Mouse (Mus musculus) forebrain, postnatal 0 days (tissue): ENCODE results near the gene Zfp667. TPM values are rescaled to one million over a fixed set of nuclear protein-coding genes. Genes with fewer than 3 reads are reported as not detected.
"Not testable (repeated sequence)": the region's sequence is repeated elsewhere in the genome, so short reads cannot be mapped to it uniquely, and the experiment has no call there.

Experiments
- ATAC-seq: fragments of 200-750 bp; cut with Nextera tagmentation; 2 replicates; pipeline ENCODE4 v1.8.0; 2017; ENCODE audit warnings: mild to moderate bottlenecking, moderate library complexity
- DNase-seq: peaks from one replicate; pipeline ENCODE4 v3.0.0-alpha.2; 2015
- H3K27ac ChIP-seq: fragments of 300-500 bp; sonication (generic); 2 replicates; pipeline ENCODE4 v1.5.1; 2014; ENCODE audit warnings: low read depth, mild to moderate bottlenecking, antibody characterized with exemption, low read length, moderate library complexity, mixed read lengths
- H3K27me3 ChIP-seq: fragments of 300-500 bp; sonication (generic); 2 replicates; pipeline ENCODE4 v1.6.1; 2014; ENCODE audit warnings: mild to moderate bottlenecking, low read length, mixed read lengths; ENCODE audit not compliant: insufficient read depth
- H3K36me3 ChIP-seq: fragments of 300-500 bp; sonication (generic); 2 replicates; pipeline ENCODE4 v1.6.1; 2014; ENCODE audit warnings: mild to moderate bottlenecking, moderate library complexity; ENCODE audit not compliant: insufficient read depth
- H3K4me1 ChIP-seq: fragments of 300-500 bp; sonication (generic); 2 replicates; pipeline ENCODE4 v1.6.1; 2014; ENCODE audit warnings: antibody characterized with exemption; ENCODE audit not compliant: insufficient read depth
- H3K4me2 ChIP-seq: fragments of 300-500 bp; sonication (generic); 2 replicates; pipeline ENCODE4 v1.6.1; 2014; ENCODE audit warnings: low read depth, mild to moderate bottlenecking, moderate library complexity
- H3K4me3 ChIP-seq: fragments of 300-500 bp; sonication (generic); 2 replicates; pipeline ENCODE4 v1.5.1; 2014; ENCODE audit warnings: low read depth, low read length, mixed read lengths
- H3K9ac ChIP-seq: fragments of 300-500 bp; sonication (generic); 2 replicates; pipeline ENCODE4 v1.6.1; 2014; ENCODE audit warnings: mild to moderate bottlenecking
- H3K9me3 ChIP-seq: fragments of 300-500 bp; sonication (generic); 2 replicates; pipeline ENCODE4 v1.6.1; 2016; ENCODE audit warnings: low read length
- CTCF ChIP-seq: sonication (generic); IDR thresholded peaks from 2 replicates; pipeline ENCODE4 v1.5.1; 2016; ENCODE audit warnings: antibody characterized with exemption, control low read depth, low read depth
- WGBS: fragments of 180-500 bp; shearing (Covaris S2); extraction: QIAGEN DNeasy Blood & Tissue Kit; methylation state at CpG from one replicate; pipeline ENCODE4 v1.1.7; 2014; 5-methylcytosine and 5-hydroxymethylcytosine counted together
- polyA plus RNA-seq: library from polyadenylated mRNA; unstranded; fragments of >200 nt; fragmentation: Nextera tagmentation; extraction: Ambion mirVana; gene quantifications from 2 replicates; pipeline ENCODE4 v1.2.1, GENCODE M21; 2015
- total RNA-seq: library from RNA; depleted of rRNA; stranded (reverse); fragments of >200 nt; gene quantifications from 2 replicates; pipeline ENCODE4 v1.2.3, GENCODE M21; 2014; rRNA removed

The Zfp667 gene
- total RNA-seq: 6.9 and 10.0 TPM in 2 replicates
- 9.9 and 13.1 TPM in 2 replicates for polyA plus RNA-seq

GRCm38 (mm10) chr7:6285842-6286705, at the start of gene Zfp667:
Gene Zfp667, plus strand, starts transcription at chr7:6286579.
- peak; percentile 33; the same call in 1 of the 2 replicates for TF ChIP-seq CTCF
- no peaks in the 10 kb centered on the region for H3K27me3 ChIP-seq
- DNase-seq (peak; percentile 99), ATAC-seq (peak; percentile 77)
- H3K4me3 ChIP-seq: peak within 1 kb of the TSS; percentile 51
- WGBS: 4% methylated on average over 50 of the region's 50 CpGs
- H3K9ac ChIP-seq: peak within 1 kb of the TSS; percentile 55
- H3K4me1 ChIP-seq: peaks cover 15% of the 10 kb centered on the region; the same call in 1 of the 2 replicates
- no peaks in the 10 kb centered on the region for H3K9me3 ChIP-seq
- H3K4me2 ChIP-seq: peak within 1 kb of the TSS; percentile 75
- H3K36me3 ChIP-seq: 0 out of 2 replicates have a peak, but pooled peaks cover 7% of the 10 kb centered on the region
- H3K27ac ChIP-seq: peak within 1 kb of the TSS; percentile 80

- Histone ChIP-seq H3K27me3 (no peaks in the 10 kb centered on the region), H3K9me3 (no peaks in the 10 kb centered on the region), H3K4me3 (no peak overlapping the region), H3K27ac (no peak overlapping the region), H3K9ac (no peak overlapping the region), H3K36me3 (no peaks in the 10 kb centered on the region), H3K4me2 (no peak overlapping the region), H3K4me1 (no peaks in the 10 kb centered on the region)
- TF ChIP-seq CTCF: no peak
- DNase-seq: no peak
- 48% methylated on average over 11 of the region's 11 CpGs for WGBS
- ATAC-seq: no peak
These were observed 46.6 kb upstream of the Zfp667 start for GRCm38 (mm10) chr7:6239787-6240186.

GRCm38 (mm10) chr7:6240841-6241425, 45.4 kb upstream of the Zfp667 start:
- H3K36me3 ChIP-seq, H3K9me3 ChIP-seq, H3K27me3 ChIP-seq, H3K4me1 ChIP-seq, H3K4me2 ChIP-seq, H3K9ac ChIP-seq, ATAC-seq, H3K4me3 ChIP-seq, H3K27ac ChIP-seq: not testable (repeated sequence)
- 19% methylated on average over 1 of the region's 1 CpGs for WGBS
- peak; percentile 32 for DNase-seq
- peak; percentile 50 for TF ChIP-seq CTCF

- Histone ChIP-seq H3K4me1 (no peaks in the 10 kb centered on the region), H3K4me3 (no peak overlapping the region), H3K27me3 (no peaks in the 10 kb centered on the region), H3K4me2 (no peak overlapping the region), H3K9me3 (no peaks in the 10 kb centered on the region), H3K9ac (no peak overlapping the region), H3K36me3 (no peaks in the 10 kb centered on the region), H3K27ac (no peak overlapping the region)
- no peak for ATAC-seq
- no peak for TF ChIP-seq CTCF
- 63% methylated on average over 11 of the region's 11 CpGs for WGBS
- no peak for DNase-seq
These were observed 41.8 kb upstream of the Zfp667 start for GRCm38 (mm10) chr7:6244361-6245292.

- TF ChIP-seq CTCF: no peak
- DNase-seq: no peak
- H3K27me3 ChIP-seq: no peaks in the 10 kb centered on the region
- no peak within 1 kb of the TSS for H3K4me2 ChIP-seq
- H3K9ac ChIP-seq: no peak within 1 kb of the TSS
- H3K4me1 ChIP-seq: no peaks in the 10 kb centered on the region
- no peak for ATAC-seq
- WGBS: 87% methylated on average over 6 of the region's 6 CpGs
- no peak within 1 kb of the TSS for H3K4me3 ChIP-seq
- no peaks in the 10 kb centered on the region for H3K9me3 ChIP-seq
- no peak within 1 kb of the TSS for H3K27ac ChIP-seq
- H3K36me3 ChIP-seq: no peaks in the 10 kb centered on the region
These were observed 34.0 kb upstream of the Zfp667 start, which contains the start of gene Epp13 for GRCm38 (mm10) chr7:6252410-6252809. Gene Epp13, plus strand, starts transcription at chr7:6252710.

- Histone ChIP-seq H3K27ac (no peak overlapping the region), H3K4me1 (no peaks in the 10 kb centered on the region), H3K9me3 (no peaks in the 10 kb centered on the region), H3K4me2 (no peak overlapping the region), H3K4me3 (no peak overlapping the region), H3K27me3 (no peaks in the 10 kb centered on the region), H3K36me3 (no peaks in the 10 kb centered on the region), H3K9ac (no peak overlapping the region)
- no peak for TF ChIP-seq CTCF
- 96% methylated on average over 5 of the region's 5 CpGs for WGBS
- DNase-seq: no peak
- no peak for ATAC-seq
These were observed 31.9 kb upstream of the Zfp667 start for GRCm38 (mm10) chr7:6254451-6254850.
